Mouse (Mus musculus) CH12.LX (cell line): ENCODE results near the gene Scrt2.

Experiments
- CHD2 ChIP-seq: IDR thresholded peaks from 2 replicates; pipeline ENCODE4 v1.6.1; 2011; ENCODE audit warnings: low read length, improper control_type of control experiment
- CTCF ChIP-seq, 2 experiments: IDR thresholded peaks in 1 of 2; conservative IDR thresholded peaks in 1 of 2; 2 replicates each; pipeline ENCODE4 v1.5.1; 2011 to 2012; ENCODE audit warnings: low read depth in 2 of 2, low read length in 2 of 2, improper control_type of control experiment in 1 of 2, inconsistent platforms in 1 of 2, mild to moderate bottlenecking in 1 of 2, moderate library complexity in 1 of 2
- EP300 ChIP-seq: IDR thresholded peaks from 2 replicates; pipeline ENCODE4 v1.6.1; 2011; ENCODE audit warnings: low read length, improper control_type of control experiment
- IRF4 ChIP-seq: IDR thresholded peaks from 2 replicates; pipeline ENCODE4 v1.6.1; 2014; ENCODE audit warnings: low read depth, mild to moderate bottlenecking, inconsistent platforms, low read length, improper control_type of control experiment
- JUN ChIP-seq: IDR thresholded peaks from 2 replicates; pipeline ENCODE4 v1.6.1; 2011; ENCODE audit warnings: low read depth, mild to moderate bottlenecking, low read length, improper control_type of control experiment, moderate library complexity; ENCODE audit not compliant: insufficient read depth
- MAFK ChIP-seq: IDR thresholded peaks from 2 replicates; pipeline ENCODE4 v1.6.1; 2011; ENCODE audit warnings: low read length, improper control_type of control experiment; ENCODE audit not compliant: insufficient replicate concordance
- MAZ ChIP-seq: IDR thresholded peaks from 2 replicates; pipeline ENCODE4 v1.6.1; 2012; ENCODE audit warnings: low read depth, mild to moderate bottlenecking, inconsistent platforms, low read length, improper control_type of control experiment, moderate library complexity
- MXI1 ChIP-seq: IDR thresholded peaks from 2 replicates; pipeline ENCODE4 v1.6.1; 2011; ENCODE audit warnings: mild to moderate bottlenecking, low read depth, low read length, improper control_type of control experiment
- MYC ChIP-seq: IDR thresholded peaks from 2 replicates; pipeline ENCODE4 v1.6.1; 2011; ENCODE audit warnings: low read depth, mild to moderate bottlenecking, improper control_type of control experiment, low read length
- POLR2A ChIP-seq: IDR thresholded peaks from 2 replicates; pipeline ENCODE4 v1.6.1; 2011; ENCODE audit warnings: low read depth, mild to moderate bottlenecking, improper control_type of control experiment, low read length
- RCOR1 ChIP-seq: conservative IDR thresholded peaks from 2 replicates; pipeline ENCODE4 v1.6.1; 2012; ENCODE audit warnings: low read depth, mild to moderate bottlenecking, inconsistent platforms, low read length, improper control_type of control experiment
- ZC3H11A ChIP-seq: IDR thresholded peaks from 2 replicates; pipeline ENCODE4 v1.6.1; 2012; ENCODE audit warnings: low read depth, mild to moderate bottlenecking, inconsistent platforms, low read length, improper control_type of control experiment

GRCm38 (mm10) chr2:152097916-152098315, 16.6 kb downstream of the Scrt2 start:
- TF ChIP-seq CTCF (conservative IDR thresholded peaks at IDR 0.05 in 1 of 2, IDR thresholded peaks at IDR 0.05 in 1 of 2; ENCODE audit: low read depth in 2 of 2, low read length in 2 of 2) (no peak), MAFK (no peak), MAZ (no peak), ZC3H11A (no peak), CHD2 (no peak), RCOR1 (no peak), POLR2A (no peak), MXI1 (no peak), IRF4 (no peak), JUN (no peak), MYC (no peak), EP300 (no peak)
